Mouse (Mus musculus): ENCODE measurements around the gene 9130023H24Rik.
A peak's percentile ranks its signal among the peaks of the same experiment; 100 is the strongest.

The 9130023H24Rik gene

DNA sequence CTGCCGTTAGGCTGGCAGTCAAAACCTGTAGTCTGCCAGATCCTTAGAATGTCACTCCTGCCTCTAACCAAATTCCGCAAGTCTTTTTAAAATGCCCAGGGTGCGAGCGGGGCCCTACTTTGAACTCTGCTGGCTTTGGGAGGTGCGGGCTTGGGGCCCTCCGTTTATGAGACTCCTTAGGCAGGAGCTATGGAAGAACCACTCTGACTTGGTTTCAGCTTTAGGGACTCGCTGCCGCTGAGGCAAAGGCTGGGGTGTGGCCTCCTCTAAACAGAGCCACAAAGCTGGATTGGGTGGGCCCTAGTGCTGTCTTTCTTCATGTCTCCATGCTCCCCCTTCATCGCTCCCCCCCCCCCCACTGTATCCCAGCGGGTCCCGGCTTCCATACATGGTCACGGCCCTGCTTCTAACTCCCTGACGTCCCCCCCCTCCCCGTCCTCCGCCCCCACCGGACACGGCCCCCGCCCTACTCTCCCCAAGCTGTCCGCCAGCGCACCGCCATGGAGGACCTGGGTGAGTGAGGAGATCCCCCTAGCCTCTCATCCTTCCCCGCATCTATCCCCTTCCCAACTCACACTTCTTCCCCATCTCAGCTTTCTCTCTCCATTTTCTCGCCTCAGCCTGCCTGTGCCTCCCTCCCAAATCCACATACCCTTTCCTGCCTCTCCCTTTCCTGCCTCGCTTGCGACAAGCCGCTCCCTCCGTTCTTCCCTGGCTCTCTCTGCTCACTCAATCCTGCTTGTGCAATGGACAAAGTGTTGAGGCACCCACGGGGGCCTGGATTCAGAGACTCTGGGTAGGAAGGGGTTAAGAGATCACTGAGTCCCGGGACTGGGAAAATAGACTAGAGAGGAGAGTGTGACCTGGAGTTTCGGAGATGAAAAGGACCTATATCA is 8.9 kb upstream of the 9130023H24Rik start, which contains the start of gene Tgfb1i1:
Tgfb1i1 (plus strand) TSS at position 317 of the 896 bp plus-strand sequence.
- no peak for DNase-seq (ENCODE audit: low spot score)

DNA sequence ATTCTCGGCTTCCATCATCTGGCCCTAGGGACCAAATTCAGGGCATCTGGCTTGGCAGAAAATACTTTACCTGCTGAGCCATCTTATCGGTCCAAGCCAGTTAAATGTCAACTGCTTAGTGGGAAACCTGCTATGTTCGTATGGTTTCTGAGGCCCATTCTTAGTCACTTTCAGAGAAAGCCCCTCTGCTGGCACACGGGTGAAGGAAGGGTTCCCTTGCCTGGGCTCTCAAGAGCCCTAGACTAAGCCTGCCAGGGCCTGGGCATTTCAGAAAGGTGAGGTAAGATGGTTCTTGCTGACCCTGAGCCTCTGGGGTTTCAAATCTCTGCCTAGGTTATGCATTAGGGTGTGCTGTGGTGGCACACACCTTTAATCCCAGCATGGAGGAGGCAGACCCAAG is 7.7 kb upstream of the 9130023H24Rik start:
- DNase-seq (ENCODE audit: low spot score) = no peak

DNA sequence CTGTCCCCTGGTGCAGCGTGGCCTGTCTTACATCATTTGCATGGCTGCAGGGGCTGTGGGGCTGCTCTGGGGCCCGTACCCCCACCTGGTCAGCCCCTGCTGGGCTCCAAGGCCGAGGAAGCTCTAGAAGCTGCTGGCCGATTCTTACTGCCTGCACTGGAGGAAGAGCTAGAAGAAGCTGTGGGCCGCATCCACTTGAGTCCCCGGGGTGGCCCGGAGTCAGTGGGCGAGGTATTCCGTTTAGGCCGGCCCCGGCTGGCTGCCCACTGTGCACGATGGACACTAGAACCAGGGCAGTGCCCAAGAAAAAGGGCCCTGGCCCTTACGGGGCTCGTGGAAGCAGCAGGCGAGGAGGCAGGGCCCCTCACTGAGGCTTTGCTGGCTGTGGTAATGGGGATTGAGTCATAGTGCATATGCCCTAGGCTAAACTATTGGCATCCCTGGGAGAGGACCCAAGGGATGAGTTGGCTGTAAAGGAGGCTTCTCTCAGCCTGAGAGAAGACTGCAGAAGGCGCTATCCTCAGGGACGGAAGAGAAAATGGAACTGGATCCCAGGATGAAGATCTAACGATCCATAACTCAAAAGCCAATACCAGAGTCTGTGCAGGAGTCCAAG is 6.7 kb upstream of the 9130023H24Rik start:
- DNase-seq (ENCODE audit: low spot score) = no peak

DNA sequence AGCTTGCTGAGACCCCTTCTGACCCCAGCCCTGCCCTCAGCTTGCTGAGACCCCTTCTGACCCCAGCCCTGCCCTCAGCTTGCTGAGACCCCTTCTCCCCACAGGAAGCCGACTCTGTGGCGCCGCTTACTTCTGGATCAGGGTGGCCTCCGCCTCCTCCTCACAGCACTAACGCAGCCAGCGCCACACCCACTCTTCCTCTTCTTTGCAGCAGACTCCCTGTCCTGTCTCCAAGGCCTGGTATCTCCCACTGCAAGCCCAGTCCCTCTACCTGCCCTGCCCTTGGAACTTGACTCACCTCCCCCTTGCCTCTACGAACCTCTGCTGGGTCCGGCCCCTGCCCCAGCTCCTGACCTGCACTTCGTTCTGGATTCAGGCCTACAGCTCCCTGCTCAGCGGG is 6.1 kb upstream of the 9130023H24Rik start:
- DNase-seq (ENCODE audit: low spot score) = no peak

DNA sequence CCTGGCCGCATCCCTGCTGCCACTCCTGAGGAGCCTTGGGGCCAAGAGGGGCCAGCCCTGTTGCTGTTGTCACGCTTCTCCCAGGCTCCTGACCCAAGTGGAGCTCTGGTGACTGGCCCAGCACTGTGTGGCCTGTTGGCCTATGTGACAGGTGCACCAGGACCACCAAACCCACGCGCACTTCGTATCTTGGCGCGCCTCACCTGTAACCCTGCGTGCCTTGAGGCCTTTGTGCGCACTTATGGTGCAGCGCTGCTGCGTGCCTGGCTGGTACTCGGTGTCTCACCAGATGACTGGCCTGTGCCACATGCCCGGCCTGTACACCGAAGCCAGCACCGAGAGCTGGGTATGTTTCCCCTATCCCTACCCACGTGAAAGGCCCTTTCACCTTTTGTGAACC is 4.5 kb upstream of the 9130023H24Rik start:
- no peak for DNase-seq (ENCODE audit: low spot score)

DNA sequence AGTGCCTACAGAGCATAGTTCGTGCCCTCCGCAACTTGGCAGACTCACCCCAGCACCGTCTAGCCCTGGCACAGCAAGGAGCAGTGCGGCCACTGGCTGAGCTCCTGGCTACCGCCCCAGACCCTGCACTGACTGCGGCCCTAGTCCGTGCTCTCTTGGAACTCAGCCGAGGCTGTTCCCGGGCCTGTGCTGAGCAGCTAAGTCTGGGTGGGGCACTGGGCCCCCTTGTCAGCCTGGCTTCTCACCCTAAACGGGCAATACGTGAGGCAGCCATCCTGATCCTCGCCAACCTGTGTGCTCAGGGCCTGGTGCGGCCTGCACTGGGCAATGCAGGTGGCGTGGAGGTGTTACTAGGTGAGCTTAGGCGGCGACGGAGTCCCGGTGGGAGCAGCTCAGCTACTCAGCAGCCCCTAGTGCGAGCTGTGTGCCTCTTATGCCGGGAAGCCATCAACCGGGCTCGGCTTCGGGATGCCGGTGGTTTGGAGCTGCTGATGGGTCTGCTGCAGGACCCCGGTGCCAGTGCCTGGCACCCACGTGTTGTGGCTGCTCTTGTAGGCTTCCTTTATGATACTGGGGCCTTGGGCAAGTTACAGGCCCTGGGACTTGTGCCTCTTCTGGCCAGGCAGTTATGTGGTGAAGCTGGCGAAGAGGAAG is 2.4 kb upstream of the 9130023H24Rik start:
- DNase-seq (ENCODE audit: low spot score) = no peak

DNA sequence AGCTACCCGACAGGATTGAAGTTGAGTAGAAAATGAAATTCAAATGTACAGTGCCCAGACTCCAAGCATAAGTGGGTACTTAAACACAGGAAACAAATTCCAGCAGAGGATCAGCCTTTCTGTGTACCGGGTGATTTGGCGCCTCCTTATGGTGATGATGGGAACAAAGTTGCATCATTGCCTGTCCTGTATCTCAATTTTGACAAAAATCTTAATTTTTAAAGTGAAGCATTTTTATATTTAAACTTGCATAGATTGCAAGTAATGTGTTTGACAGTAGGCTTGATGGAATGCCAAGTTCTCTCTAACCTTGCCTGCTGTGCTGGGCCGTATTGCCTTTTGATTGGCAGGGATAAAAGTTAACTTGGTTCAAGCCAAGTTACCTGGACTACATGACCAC is 1.2 kb upstream of the 9130023H24Rik start:
- no peak for DNase-seq (ENCODE audit: low spot score)

DNA sequence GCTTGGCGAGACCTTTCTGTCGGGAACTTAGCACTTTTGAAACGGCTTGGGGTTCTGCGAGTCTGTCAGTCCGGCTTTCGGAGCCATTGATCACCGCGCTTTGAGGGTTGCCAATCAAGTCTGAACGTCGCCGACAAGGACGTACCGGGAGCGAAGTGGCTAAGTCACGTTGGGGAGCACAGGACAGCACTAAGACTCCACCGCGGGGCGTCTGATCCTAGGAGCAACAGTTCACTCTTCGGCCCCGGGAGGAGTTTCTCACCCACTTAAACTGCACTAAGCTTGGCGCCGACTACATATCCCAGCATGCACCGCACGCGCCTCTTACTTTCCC is 271 bp downstream of the 9130023H24Rik start:
- no peak for DNase-seq (ENCODE audit: low spot score)

DNA sequence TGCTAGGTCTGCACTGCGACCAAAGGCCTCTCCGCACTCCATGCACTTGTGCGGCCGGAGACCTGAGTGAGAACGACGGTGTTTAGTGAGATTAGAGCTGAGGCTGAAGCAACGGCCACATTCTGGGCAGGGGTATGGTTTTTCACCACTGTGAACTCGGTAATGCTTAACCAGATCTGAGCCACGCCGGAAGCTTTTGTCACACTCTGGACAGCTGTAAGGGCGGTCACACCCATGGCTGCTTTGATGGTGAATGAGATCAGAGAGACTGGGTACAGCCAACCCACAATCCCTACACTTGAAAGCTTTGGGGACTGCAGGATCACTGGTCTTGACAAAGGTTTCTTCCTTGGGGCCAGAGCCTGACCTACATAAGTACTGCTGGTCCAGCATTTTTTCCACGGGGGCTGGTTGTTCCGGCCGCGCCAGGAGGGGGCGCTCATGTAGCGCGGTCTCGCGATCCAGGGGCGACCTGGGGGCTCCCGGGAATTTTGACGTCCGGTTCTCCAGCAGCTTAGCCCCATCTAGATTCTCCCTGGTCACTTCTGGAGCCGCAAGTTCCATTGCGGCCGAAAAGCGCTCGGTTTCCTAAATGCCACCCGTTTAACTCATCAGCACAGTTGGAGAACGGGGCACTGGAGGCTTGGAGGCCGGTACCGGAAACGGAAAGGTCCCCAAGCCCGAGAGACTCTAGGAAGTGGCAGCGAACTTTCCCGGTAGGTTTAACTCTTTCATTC is 807 bp downstream of the 9130023H24Rik start, which contains the start of gene Armc5:
Armc5 (plus strand) TSS at position 487 of the 737 bp plus-strand sequence.
- peak; percentile 67 for DNase-seq (ENCODE audit: low spot score)

DNA sequence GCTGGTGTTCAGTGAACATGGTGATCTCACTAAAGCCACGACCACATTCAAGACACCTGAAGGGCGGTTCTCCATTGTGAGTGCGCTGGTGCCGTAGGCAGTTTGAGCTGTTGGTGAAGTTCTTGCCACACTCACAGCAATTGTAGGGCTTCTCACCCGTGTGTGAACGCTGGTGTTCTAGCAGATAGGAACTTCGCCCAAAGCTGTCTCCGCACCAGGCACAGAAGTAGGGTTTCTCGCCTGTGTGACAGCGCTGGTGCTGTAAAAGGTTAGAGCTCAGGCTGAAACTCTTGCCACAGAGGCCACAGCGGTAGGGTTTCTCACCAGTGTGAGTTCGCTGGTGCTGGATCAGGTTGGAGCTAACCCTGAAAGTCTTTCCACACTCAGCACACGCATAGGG is 1.4 kb downstream of the 9130023H24Rik start:
- DNase-seq (ENCODE audit: low spot score) = no peak

DNA sequence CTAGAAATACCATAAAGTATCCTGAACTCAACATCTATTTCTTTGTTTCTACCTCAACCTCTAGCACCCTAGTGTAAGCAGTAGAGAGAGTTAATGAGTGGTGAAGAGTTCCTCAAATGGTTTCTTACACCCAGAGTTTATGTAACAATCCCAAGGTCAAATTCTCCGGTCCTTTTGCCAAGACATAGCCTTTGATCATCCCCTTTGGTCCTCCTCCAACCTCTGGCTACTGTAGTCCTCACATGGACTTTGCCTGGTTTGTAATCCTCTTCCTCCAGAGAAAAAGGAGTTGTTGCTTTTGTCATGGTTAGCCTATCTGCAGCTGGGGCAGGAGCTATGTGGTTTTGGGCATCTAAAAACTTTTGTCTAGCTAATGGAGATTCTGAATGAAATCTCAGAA is 2.4 kb downstream of the 9130023H24Rik start:
- no peak for DNase-seq (ENCODE audit: low spot score)

DNA sequence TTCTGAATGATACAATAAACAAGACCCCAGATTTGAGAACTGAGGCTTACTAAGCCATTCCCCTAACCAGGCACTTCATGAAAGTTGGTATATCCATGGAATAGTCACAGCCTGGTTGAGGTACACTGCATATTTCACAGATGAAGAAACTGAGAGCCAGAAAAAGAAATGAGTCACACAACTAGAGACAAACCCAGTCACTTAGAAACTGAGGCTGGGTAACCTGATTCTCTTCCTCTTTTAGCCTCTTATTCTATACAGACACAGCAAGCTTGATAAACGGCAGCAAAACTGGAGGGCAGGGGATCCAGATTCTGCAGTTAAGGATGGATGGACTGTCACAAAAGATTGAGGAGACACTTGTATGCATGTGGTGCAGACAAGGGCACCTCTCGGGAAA is 3.0 kb downstream of the 9130023H24Rik start:
- DNase-seq (ENCODE audit: low spot score) = no peak

DNA sequence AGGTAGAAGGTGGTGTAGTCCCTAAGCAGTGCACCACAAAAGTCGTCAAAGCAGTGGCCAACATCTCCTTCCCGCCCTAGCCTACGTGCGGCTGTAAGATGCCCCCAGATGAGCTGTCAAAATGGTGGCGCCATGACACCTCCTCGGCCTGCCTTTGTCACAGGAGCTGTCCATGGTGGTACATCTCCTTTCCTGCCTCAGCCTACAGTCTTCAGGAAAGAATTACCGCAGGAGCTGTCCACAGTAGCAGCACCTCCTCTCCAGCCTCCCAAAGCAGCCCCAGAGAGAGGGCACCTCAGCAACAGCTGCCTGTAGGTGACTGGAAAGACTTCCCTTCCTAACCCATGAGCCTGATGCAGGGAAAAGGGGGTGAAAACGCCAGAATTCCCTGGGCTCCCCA is 6.1 kb downstream of the 9130023H24Rik start:
- no peak for DNase-seq (ENCODE audit: low spot score)

DNA sequence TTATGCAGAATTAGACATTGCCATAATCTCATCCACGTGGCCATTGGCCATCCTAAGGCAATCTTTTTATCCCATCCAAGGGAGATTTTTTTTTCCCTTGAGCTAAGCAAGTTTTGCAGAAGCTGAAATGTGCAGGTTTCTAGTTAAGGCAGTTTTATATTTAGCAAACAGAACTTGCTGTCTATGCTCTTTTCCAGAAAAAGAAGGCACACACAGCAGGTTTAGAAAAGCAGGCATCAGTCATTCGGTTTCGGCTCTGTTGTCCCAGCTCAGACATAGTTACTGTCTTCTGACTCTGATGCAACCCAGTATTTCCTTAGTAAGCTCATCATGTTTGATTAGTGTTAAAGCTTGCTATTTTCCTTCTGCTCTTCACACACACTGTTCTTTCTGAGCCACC is 16.9 kb downstream of the 9130023H24Rik start:
- DNase-seq (ENCODE audit: low spot score) = no peak

DNA sequence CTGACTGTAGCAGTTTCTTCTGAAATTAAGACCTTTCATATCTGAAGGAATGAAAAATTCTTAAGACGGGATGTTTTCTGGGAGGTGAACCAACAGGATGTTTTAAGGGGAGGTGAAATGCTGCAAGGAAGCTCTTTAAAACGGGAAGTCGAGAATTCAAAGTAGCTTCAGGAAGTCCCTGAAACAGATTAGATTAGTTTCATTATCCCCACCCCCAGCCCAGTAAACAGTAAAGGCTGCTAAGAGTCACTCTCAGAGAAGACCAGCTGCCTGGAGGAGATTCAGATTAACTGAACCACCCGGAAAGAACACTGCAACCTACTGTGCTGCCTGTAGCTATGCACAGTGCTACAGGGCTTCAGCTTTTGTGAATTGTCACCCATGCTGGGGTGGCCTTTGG is 17.9 kb downstream of the 9130023H24Rik start:
- no peak for DNase-seq (ENCODE audit: low spot score)

DNA sequence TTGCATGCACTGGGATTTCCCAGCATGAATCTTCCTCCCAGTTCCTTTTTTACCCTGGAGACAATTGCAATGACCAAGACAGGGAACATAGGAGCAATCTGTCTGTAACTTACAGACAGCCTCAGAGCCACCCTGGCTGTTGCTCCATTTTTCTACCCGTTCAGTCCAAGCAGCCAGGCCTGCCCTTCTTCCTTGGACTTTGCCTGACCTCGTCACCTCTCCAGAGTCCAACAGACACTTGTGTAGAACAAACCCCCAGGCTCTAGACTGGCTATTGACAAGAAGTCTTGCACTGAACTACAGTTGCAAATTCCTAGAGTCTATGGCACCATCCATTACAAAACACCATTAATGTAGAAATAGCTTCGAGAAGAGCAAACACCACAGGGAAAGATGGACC is 28.0 kb downstream of the 9130023H24Rik start:
- DNase-seq (ENCODE audit: low spot score) = no peak

DNA sequence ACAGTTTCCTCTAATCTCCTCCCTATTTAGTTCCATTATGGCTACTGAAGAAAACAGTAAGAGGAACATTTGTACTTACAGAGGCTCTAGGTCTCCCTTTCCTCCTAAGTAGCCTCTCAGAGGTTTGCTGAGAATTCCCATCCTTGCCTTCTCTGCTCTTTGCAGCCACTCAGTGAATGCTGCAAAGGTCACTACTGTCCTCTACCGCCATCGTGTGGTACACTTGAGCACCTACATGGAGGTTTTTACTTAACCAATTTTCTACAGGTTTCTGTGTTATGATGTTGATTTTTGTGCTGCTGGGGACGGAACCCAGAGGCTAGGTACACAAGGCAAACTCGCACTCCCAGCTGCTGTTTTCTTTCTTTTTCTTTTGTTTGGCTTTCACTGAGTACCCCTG is 29.6 kb downstream of the 9130023H24Rik start:
- DNase-seq (ENCODE audit: low spot score) = no peak

DNA sequence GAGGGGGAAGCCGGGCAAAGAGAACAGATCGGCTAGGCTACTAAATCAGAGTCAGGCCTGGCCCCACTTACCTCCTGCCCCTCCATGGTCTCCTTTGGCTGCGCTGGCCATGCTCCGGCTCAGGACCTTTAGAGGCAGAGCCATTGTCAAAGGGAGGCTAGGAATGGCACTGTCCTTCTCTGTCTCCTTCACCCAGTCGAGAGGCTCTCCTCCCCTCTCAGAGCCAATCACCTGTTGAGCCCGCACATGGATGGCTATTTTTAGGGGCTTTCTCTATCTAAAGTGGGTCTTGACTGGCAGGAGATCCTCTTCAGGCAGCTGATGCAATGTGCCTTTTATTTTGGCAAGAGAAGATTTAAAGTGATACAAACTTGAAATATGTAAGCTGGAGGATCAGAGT is 31.7 kb downstream of the 9130023H24Rik start, which contains the start of gene Cox6a2:
Cox6a2 (minus strand) TSS at position 236 of the 400 bp plus-strand sequence.
- no peak for DNase-seq (ENCODE audit: low spot score)

DNA sequence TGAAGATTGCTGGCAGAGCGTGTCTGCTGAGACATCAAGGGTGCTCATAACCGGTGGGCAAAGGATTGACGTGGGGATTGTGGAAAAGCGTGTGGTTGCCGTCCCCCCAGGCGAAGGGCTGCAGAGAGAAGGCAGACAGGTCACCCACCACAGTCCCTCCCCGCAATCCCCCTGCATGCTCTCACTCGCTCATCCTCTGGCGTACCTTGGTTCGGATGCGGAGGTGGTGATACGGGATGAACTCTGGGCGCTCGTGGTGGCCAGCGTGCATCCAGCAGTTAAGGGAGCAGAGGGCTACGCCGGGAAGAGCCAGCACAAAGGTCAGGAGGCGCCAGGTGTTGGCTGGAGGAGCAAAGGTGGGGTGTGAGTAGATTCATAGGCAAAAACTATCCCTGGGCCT is 32.1 kb downstream of the 9130023H24Rik start:
- no peak for DNase-seq (ENCODE audit: low spot score)

DNA sequence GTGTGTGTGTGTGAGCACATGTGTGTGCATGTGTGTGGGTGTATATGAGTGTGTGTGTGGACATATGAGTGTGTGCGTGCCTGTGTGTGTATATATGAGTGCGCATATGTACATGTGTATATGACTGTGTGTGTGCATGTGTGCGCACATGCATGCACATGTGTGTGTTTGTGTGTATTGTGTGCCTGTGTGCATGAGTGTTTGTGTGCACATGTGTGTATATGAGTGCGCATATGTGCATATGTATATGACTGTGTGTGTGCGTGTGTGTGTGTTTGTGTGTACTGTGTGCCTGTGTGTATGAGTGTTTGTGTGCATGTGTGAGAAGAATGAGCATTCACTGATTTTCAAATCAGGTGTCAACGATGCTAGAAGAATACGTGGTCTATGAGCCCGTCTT is 33.7 kb downstream of the 9130023H24Rik start:
- DNase-seq (ENCODE audit: low spot score) = no peak

DNA sequence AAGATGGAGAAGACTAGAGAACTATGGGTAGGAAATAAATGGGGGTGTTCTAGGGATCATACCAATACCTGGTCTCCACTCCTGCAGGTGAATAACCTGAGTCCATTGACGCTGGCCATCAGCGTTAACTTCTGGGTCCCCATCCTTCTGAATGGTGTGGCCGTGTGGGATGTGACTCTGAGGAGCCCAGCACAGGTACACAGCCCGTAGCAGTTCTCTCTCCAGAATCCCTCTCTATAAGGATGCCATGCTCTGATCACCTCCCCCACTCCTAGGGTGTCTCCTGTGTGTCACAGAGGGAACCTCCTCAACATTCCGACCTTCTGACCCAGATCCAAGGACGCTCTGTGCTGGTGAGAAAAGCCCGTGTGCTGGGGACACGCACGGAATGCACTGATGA is 34.8 kb downstream of the 9130023H24Rik start:
- DNase-seq (ENCODE audit: low spot score) = no peak

DNA sequence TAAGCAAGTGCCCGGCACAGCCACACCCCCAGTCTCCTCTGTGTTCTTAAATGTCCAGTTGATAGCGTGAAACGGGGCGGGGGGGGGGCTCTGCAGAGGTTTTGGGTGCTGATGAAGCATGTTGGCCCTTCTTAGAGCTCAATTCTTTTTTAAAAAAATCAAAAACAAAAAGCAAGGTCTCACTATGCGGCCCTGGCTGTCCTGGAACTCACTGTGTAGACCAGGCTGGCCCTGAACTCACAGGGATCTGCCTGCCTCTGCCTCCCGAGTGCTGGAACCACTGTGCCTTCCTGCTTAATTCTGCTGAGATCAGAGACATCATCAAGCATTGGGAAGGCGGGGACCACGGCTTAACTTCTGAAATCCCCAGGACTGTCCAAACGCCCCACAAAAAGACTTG is 36.2 kb downstream of the 9130023H24Rik start:
- no peak for DNase-seq (ENCODE audit: low spot score)

Data from layer of hippocampus, adult 9-10 months (tissue).